Mouse (Mus musculus) cerebellum, adult 2 months (tissue): ENCODE data around the gene Jazf1. TPM values are rescaled to one million over a fixed set of nuclear protein-coding genes. Genes with fewer than 3 reads are reported as not detected.

Source experiments
- DNase-seq, 2 experiments: peaks; one replicate each; pipeline ENCODE4 v3.0.0; 2021
- H3K27ac ChIP-seq: fragments of 200-500 bp; 2 replicates; pipeline ENCODE4 v1.5.1; 2012; ENCODE audit warnings: low read length, control low read depth, inconsistent platforms; ENCODE audit not compliant: insufficient read depth
- H3K27me3 ChIP-seq: fragments of 200-500 bp; 2 replicates; pipeline ENCODE4 v1.6.1; 2012; ENCODE audit warnings: inconsistent platforms, mild to moderate bottlenecking, low read length, moderate library complexity; ENCODE audit not compliant: control insufficient read depth, insufficient read depth
- H3K4me1 ChIP-seq: fragments of 200-500 bp; 2 replicates; pipeline ENCODE4 v1.6.1; 2011; ENCODE audit warnings: low read length; ENCODE audit not compliant: control insufficient read depth, insufficient read depth
- H3K4me3 ChIP-seq: fragments of 200-500 bp; replicated peaks from 2 replicates; pipeline ENCODE3; 2011; ENCODE audit warnings: mild to moderate bottlenecking, low read depth, low read length, control low read depth; ENCODE audit not compliant: insufficient read depth
- CTCF ChIP-seq: fragments of 200-500 bp; IDR thresholded peaks from 2 replicates; pipeline ENCODE4 v1.5.1; 2011; ENCODE audit warnings: low read depth, mild to moderate bottlenecking, control low read depth, low read length, moderate library complexity, borderline replicate concordance; ENCODE audit not compliant: insufficient read depth
- POLR2A ChIP-seq: fragments of 200-500 bp; IDR thresholded peaks from 2 replicates; pipeline ENCODE4 v1.6.1; 2011; ENCODE audit warnings: low read length, control low read depth, borderline replicate concordance; ENCODE audit not compliant: insufficient read depth
- WGBS: fragments of 180-500 bp; shearing (Covaris S2); methylation state at CpG from one replicate; pipeline ENCODE4 v1.1.7; 2018; 5-methylcytosine and 5-hydroxymethylcytosine counted together
- polyA plus RNA-seq: library from polyadenylated mRNA; depleted of rRNA; stranded (reverse); fragments of >200 nt; gene quantifications from 2 replicates; pipeline ENCODE4 v1.2.3, GENCODE M21; 2012

The Jazf1 gene
- polyA plus RNA-seq, 1 experiment: 11.4 TPM

GRCm38 (mm10) chr6:52950371-52950770 lies 118.1 kb downstream of the Jazf1 start:
- TF ChIP-seq POLR2A (no peak), CTCF (no peak)
- H3K4me3 ChIP-seq: no peak overlapping the region
- no peaks in the 10 kb centered on the region; the same call in 1 of the 2 replicates for H3K27me3 ChIP-seq
- H3K27ac ChIP-seq: no peak overlapping the region
- peaks cover 17% of the 10 kb centered on the region for H3K4me1 ChIP-seq
- WGBS: 25% methylated on average over 5 of the region's 5 CpGs
- DNase-seq: peak; percentile 50 to 58

- no peak for TF ChIP-seq CTCF
- TF ChIP-seq POLR2A: no peak
- H3K27me3 ChIP-seq: no peaks in the 10 kb centered on the region
- no peak overlapping the region for H3K27ac ChIP-seq
- peaks cover 4% of the 10 kb centered on the region for H3K4me1 ChIP-seq
- no peak overlapping the region for H3K4me3 ChIP-seq
- WGBS: 86% methylated on average over 5 of the region's 5 CpGs
- no peak for DNase-seq
Observed at GRCm38 (mm10) chr6:52942534-52942933, 125.9 kb downstream of the Jazf1 start.

GRCm38 (mm10) chr6:52942101-52942500 lies 126.3 kb downstream of the Jazf1 start:
- no peak for TF ChIP-seq CTCF
- no peak for TF ChIP-seq POLR2A
- 91% methylated on average over 5 of the region's 5 CpGs for whole genome bisulfite sequencing
- Histone ChIP-seq H3K4me3 (no peak overlapping the region), H3K27ac (no peak overlapping the region), H3K27me3 (no peaks in the 10 kb centered on the region), H3K4me1 (peaks cover 4% of the 10 kb centered on the region)
- no peak for DNase-seq

- Histone ChIP-seq H3K4me3 (no peak overlapping the region), H3K27me3 (no peaks in the 10 kb centered on the region), H3K27ac (no peak overlapping the region), H3K4me1 (peaks cover 8% of the 10 kb centered on the region)
- DNase-seq: peak; percentile 58 to 76
- 26% methylated on average over 3 of the region's 3 CpGs for WGBS
- TF ChIP-seq CTCF (no peak), POLR2A (no peak)
Observed at GRCm38 (mm10) chr6:52937916-52938315, 130.5 kb downstream of the Jazf1 start.

- peak; percentile 65 to 68 for DNase-seq
- Histone ChIP-seq H3K4me3 (no peak overlapping the region), H3K27ac (no peak overlapping the region), H3K27me3 (no peaks in the 10 kb centered on the region), H3K4me1 (peaks cover 14% of the 10 kb centered on the region)
- TF ChIP-seq CTCF (no peak), POLR2A (no peak)
- 24% methylated on average over 10 of the region's 10 CpGs for WGBS
Observed at GRCm38 (mm10) chr6:52936995-52937394, 131.4 kb downstream of the Jazf1 start.

GRCm38 (mm10) chr6:52934021-52934420 lies 134.4 kb downstream of the Jazf1 start:
- no peak for DNase-seq
- no peak overlapping the region for H3K27ac ChIP-seq
- TF ChIP-seq CTCF (no peak), POLR2A (no peak)
- WGBS: 79% methylated on average over 6 of the region's 6 CpGs
- no peak overlapping the region for H3K4me3 ChIP-seq
- H3K27me3 ChIP-seq: no peaks in the 10 kb centered on the region
- peaks cover 14% of the 10 kb centered on the region for H3K4me1 ChIP-seq

- peak in 1 of 2 experiments; percentile 41 for DNase-seq
- TF ChIP-seq CTCF: no peak
- no peak for TF ChIP-seq POLR2A
- 36% methylated on average over 7 of the region's 7 CpGs for WGBS
- peaks cover 10% of the 10 kb centered on the region for H3K4me1 ChIP-seq
- no peak overlapping the region for H3K4me3 ChIP-seq
- no peaks in the 10 kb centered on the region for H3K27me3 ChIP-seq
- no peak overlapping the region for H3K27ac ChIP-seq
Observed at GRCm38 (mm10) chr6:52932603-52933178, 135.7 kb downstream of the Jazf1 start.

GRCm38 (mm10) chr6:52929358-52929757 lies 139.1 kb downstream of the Jazf1 start:
- H3K4me1 ChIP-seq: peaks cover 10% of the 10 kb centered on the region
- H3K27me3 ChIP-seq: no peaks in the 10 kb centered on the region
- TF ChIP-seq POLR2A: no peak
- no peak for TF ChIP-seq CTCF
- H3K4me3 ChIP-seq: no peak overlapping the region
- H3K27ac ChIP-seq: no peak overlapping the region
- DNase-seq: peak; percentile 42 to 52
- WGBS: 46% methylated on average over 12 of the region's 12 CpGs
